Mouse (Mus musculus) bone marrow, adult 2 months (tissue): Measurements from ENCODE around the gene Myh9. TPM values are rescaled to one million over a fixed set of nuclear protein-coding genes. Genes with fewer than 3 reads are reported as not detected.

Experiments
- H3K27ac ChIP-seq: fragments of 200-500 bp; 2 replicates; pipeline ENCODE4 v1.5.1; 2012; ENCODE audit warnings: low read depth, mild to moderate bottlenecking, control low read depth, inconsistent platforms, low read length; ENCODE audit not compliant: control insufficient read depth, poor library complexity, insufficient read depth
- H3K4me1 ChIP-seq: fragments of 200-500 bp; 2 replicates; pipeline ENCODE4 v1.6.1; 2011; ENCODE audit warnings: low read length; ENCODE audit not compliant: control insufficient read depth, insufficient read depth
- H3K4me3 ChIP-seq: fragments of 200-500 bp; replicated peaks from 2 replicates; pipeline ENCODE3; 2011; ENCODE audit warnings: mild to moderate bottlenecking, low read depth, low read length, control low read depth; ENCODE audit not compliant: control insufficient read depth
- CTCF ChIP-seq: fragments of 200-500 bp; IDR thresholded peaks from 2 replicates; pipeline ENCODE4 v1.5.1; 2011; ENCODE audit warnings: low read length, control low read depth; ENCODE audit not compliant: control insufficient read depth, insufficient read depth
- POLR2A ChIP-seq: fragments of 200-500 bp; IDR thresholded peaks from 2 replicates; pipeline ENCODE4 v1.6.1; 2011; ENCODE audit warnings: low read depth, mild to moderate bottlenecking, control low read depth, low read length, borderline replicate concordance; ENCODE audit not compliant: control insufficient read depth
- WGBS: fragments of 180-500 bp; shearing (Covaris S2); methylation state at CpG from one replicate; pipeline ENCODE4 v1.1.7; 2018; 5-methylcytosine and 5-hydroxymethylcytosine counted together
- polyA plus RNA-seq: library from polyadenylated mRNA; stranded (reverse); fragments of >200 nt; gene quantifications from 2 replicates; pipeline ENCODE4 v1.2.4, GENCODE M21; 2011; ENCODE audit warnings: low replicate concordance; ENCODE audit not compliant: missing spikeins, insufficient read depth, insufficient read length

Gene Myh9
- polyA plus RNA-seq, result 264 and 399 TPM in 2 replicates

- TF ChIP-seq CTCF (no peak), POLR2A (peak; percentile 98)
- H3K4me1 ChIP-seq, result peaks cover 15% of the 10 kb centered on the region
- under 1% methylated on average over 46 of the region's 46 CpGs for WGBS
- H3K4me3 ChIP-seq, result peak within 1 kb of the TSS; percentile 96
- H3K27ac ChIP-seq, result peak within 1 kb of the TSS; percentile 98
Measured at GRCm38 (mm10) chr15:77842047-77842843, at the start of gene Myh9. Gene Myh9, minus strand, starts transcription at chr15:77842175.

GRCm38 (mm10) chr15:77891766-77892165 is 49.8 kb upstream of the Myh9 start:
- peak overlapping the region; percentile 59 for H3K27ac ChIP-seq
- 54% methylated on average over 8 of the region's 8 CpGs for WGBS
- TF ChIP-seq POLR2A (no peak), CTCF (no peak)
- H3K4me3 ChIP-seq, result no peak overlapping the region
- H3K4me1 ChIP-seq, result peaks cover 3% of the 10 kb centered on the region

GRCm38 (mm10) chr15:77889761-77890422 is 47.9 kb upstream of the Myh9 start:
- no peak overlapping the region for H3K4me3 ChIP-seq
- H3K27ac ChIP-seq, result peak overlapping the region; percentile 57
- H3K4me1 ChIP-seq, result peaks cover 3% of the 10 kb centered on the region
- TF ChIP-seq CTCF, result no peak
- TF ChIP-seq POLR2A, result no peak
- WGBS, result 49% methylated on average over 4 of the region's 4 CpGs

- Histone ChIP-seq H3K27ac (no peak overlapping the region), H3K4me1 (peaks cover 3% of the 10 kb centered on the region), H3K4me3 (no peak overlapping the region)
- TF ChIP-seq POLR2A (no peak), CTCF (no peak)
- 55% methylated on average over 7 of the region's 7 CpGs for WGBS
Measured at GRCm38 (mm10) chr15:77888286-77888685, 46.3 kb upstream of the Myh9 start.

GRCm38 (mm10) chr15:77887093-77887488 is 45.1 kb upstream of the Myh9 start:
- 55% methylated on average over 1 of the region's 1 CpGs for WGBS
- TF ChIP-seq POLR2A, result no peak
- no peak for TF ChIP-seq CTCF
- no peak overlapping the region for H3K27ac ChIP-seq
- no peak overlapping the region for H3K4me3 ChIP-seq
- peaks cover 3% of the 10 kb centered on the region for H3K4me1 ChIP-seq

GRCm38 (mm10) chr15:77886369-77887092 is 44.6 kb upstream of the Myh9 start:
- Histone ChIP-seq H3K27ac (no peak overlapping the region), H3K4me1 (peaks cover 5% of the 10 kb centered on the region), H3K4me3 (no peak overlapping the region)
- TF ChIP-seq CTCF, result no peak
- TF ChIP-seq POLR2A, result no peak
- 80% methylated on average over 4 of the region's 5 CpGs for WGBS

GRCm38 (mm10) chr15:77885945-77886344 is 44.0 kb upstream of the Myh9 start:
- Histone ChIP-seq H3K4me1 (peaks cover 1% of the 10 kb centered on the region), H3K4me3 (no peak overlapping the region), H3K27ac (no peak overlapping the region)
- 57% methylated on average over 4 of the region's 4 CpGs for WGBS
- no peak for TF ChIP-seq POLR2A
- no peak for TF ChIP-seq CTCF

GRCm38 (mm10) chr15:77885159-77885558 is 43.2 kb upstream of the Myh9 start:
- TF ChIP-seq CTCF, result no peak
- no peak for TF ChIP-seq POLR2A
- no peak overlapping the region; the same call in 1 of the 2 replicates for H3K27ac ChIP-seq
- H3K4me3 ChIP-seq, result no peak overlapping the region
- WGBS, result 39% methylated on average over 6 of the region's 6 CpGs
- peaks cover 1% of the 10 kb centered on the region for H3K4me1 ChIP-seq
